Mouse (Mus musculus) kidney, adult 9 months (tissue): Measurements from ENCODE around the gene Rft1.

Experiments
- DNase-seq: peaks from one replicate; pipeline ENCODE4 v3.0.0; 2022

Rft1 gene

DNA sequence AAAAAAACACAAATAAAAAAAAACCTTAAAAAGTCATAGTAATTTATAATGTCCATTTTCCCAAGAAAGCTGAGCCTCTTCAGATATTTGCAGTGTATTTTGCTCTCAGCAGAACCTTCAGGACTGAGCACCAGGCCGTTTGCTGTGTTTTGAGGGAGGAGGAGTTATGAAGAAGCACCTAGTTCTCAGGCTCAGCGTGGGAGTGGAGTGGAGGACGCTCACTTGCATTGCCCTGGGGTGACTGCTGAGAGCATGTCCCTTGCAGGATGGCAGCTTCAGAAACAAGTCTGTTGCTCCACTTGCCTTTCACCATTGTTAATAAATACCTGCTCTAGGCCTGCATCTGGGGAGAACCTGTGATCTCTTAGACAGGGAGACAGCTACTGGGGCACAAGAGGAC, 81.7 kb downstream of the Rft1 start:
- no peak for DNase-seq

DNA sequence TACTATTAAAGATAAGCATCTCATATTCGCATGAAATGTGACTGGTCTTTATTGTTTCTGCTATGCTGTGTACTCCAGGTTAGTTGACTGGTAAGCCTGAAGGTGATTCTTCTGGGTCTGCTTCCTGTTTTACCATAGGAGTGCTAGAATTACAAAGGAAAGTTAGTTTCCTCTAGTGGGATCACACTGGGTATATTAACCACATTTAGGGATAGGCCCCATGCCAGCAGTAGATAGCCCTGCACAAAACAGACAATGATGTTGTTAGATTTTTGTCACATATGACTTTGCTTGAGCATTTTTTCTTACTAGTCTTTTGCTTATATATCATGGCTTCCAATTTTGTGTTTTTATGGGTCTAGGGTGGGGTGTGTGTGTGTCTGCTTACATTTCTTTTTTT, 82.3 kb downstream of the Rft1 start:
- no peak for DNase-seq
